Mouse (Mus musculus): ENCODE results near the gene Ap1m1.

The Ap1m1 gene

DNA sequence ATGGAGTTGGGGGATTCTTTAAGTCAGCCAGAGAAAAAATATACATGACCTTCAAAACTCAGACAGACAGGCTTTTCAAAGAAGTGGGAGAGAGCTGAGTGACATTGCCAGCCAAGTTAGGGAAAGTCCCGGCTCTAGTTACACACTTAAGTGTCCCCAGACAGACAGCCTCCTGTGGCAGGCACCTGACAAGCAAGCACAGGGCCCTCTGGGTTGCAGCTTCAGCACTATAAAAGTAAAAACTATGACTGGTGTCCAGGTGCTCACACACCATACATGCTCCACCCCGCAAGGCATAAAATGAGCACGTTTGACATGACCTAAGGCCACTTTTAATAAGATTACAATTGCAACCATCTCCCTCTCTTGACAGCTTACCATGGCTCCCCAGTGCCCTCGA lies 20.8 kb downstream of the Ap1m1 start:
- DNase-seq, result no peak

DNA sequence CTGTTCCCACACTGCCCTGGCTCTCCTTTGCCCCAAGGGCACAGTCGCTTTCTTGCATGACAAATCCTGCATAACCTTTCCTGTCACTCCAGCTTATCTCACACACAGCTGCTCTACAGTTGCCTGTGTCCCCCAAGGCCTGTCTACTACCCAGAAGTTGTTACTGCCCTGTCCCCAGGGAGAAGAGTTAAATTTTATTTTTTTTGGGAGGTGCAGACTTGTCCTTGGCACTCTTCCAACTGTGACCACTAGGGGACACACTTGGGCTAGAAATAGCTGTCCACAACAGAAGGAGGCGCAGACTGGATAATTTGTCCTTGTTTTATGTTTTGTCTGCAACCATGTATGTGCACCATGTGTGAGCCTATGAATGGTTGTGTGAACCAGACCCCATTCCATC lies 21.2 kb downstream of the Ap1m1 start:
- DNase-seq, result peak; percentile 68 to 79

DNA sequence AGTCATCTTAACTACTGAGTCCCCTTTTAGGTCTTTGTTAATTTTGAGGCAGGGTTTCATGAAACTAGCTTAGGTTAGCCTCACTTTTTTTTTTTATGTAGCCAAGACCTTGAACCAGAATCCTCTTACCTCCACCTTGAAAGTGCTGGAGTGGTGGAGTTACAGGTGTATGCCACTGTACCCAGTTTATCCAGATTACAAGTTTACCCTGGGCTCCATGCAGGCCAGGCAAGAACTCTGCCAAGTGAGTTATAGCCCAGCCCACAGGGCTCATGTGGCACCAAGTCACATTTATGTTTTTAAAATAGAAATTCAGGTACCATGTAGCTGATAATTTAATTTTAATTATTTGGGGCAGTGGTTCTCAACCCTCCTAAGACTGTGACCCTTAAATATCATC lies 21.6 kb downstream of the Ap1m1 start:
- DNase-seq, result no peak

DNA sequence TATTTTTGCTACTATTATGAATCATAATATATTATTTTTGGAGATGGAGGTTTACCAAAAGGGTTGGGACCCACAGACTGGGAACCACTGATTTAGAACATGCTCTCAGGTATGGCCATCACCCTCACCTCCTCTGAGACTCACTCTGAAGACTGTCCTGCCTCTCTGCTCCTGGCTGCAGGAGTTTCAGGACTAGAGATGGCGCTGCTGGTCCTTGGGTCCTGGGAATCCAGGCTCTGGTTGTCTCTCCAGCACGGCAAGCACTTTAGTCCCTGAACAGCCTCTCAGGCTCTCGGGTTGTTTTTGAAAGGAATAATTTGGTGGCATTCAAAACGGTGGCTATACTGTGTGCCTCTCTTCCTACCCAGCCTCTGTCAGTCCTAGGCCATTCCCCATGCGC lies 22.1 kb downstream of the Ap1m1 start:
- peak; percentile 32 to 35 for DNase-seq

DNA sequence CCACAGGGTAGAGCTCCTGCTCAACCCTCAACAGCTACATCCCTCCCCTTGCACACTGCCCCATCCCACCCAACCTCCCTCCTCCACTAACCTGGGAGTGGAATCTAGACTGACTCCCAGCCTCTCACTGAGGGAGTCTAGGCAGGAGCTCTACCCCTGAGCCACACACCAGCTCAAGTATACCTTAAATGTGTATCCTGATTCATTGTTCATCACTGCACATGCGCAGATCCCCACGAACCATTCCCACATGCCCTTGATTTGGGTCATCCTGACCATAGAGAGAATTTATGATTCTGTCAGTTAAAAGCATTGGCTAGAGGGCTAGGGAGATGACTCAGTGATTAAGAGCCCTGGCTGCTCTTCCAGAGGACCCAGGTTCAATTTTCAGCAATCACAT lies 22.9 kb downstream of the Ap1m1 start:
- DNase-seq, result no peak

DNA sequence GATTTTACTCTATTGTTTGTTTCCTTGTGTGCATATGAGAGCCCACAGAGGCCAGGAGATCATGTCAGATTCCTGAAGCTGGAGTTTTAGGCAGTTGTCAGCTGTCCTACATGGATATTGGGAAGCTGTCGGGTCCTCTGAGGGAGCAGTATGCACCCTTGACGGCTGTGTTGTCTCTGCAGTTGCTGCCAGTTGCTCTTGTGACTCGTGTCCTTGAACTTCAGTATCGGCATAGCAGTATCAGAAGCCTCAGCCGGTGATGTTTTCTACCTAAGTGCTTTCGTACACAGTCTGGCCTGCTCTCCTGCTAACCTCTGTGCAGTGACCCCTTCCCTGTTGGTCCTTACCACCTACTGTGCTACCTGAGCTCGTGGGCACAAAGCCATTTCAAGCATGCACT lies 23.6 kb downstream of the Ap1m1 start:
- no peak for DNase-seq

DNA sequence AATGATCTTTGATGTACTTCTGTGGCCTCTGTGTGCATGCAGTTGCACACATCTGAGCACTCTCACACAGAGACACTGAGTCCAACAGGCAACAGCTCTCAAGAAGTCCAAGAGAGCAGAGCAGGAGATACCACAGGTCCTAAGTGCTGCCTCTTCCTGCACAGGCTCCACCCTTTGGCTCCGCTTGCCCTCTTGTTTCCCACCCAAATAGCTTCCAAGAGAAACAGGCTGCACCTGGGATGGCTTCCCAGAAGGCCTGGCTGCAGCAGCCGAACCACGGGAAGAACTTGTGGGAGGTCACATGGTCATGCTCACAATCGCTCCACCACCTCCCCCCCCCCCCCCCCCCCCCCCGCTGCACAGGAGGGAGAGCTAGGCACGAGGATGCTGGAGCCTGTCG lies 25.5 kb downstream of the Ap1m1 start:
- no peak for DNase-seq

DNA sequence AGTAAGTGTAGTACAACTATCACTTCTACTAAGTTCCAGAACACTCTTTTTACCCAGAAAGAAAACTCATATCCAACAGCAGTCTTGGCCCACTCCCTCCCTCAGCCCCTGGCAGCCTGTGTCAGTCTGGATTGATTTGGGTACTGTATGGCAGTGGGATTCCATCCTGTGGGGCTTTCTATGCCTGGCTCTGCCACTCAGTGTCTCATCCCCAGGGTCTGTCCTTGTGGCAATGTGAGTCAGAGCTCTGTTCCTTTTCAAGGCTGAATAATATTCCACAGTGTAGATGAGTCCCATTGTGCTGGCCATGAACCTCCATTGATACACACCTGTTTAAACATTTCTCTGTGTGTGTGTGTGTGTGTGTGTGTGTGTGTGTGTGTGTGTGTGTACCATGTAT lies 26.9 kb downstream of the Ap1m1 start:
- no peak for DNase-seq

DNA sequence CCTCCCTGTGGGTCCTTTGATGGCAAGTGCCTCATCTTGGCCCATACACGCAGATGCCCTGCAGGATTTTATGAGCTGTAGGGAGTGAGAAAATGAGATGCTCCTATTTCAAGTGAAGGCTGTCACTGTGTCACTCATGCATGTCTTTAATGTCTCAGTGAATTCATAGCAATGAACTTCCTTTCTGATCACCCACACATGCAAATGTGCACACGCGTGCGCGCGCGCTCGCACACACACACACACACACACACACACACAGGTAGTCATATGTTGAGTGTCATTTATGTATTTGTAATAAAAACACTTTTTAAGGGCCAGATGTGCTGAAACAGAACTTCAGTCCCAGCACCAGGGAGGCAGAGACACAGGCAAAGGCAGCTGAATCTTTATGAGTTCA lies 27.3 kb downstream of the Ap1m1 start:
- no peak for DNase-seq

DNA sequence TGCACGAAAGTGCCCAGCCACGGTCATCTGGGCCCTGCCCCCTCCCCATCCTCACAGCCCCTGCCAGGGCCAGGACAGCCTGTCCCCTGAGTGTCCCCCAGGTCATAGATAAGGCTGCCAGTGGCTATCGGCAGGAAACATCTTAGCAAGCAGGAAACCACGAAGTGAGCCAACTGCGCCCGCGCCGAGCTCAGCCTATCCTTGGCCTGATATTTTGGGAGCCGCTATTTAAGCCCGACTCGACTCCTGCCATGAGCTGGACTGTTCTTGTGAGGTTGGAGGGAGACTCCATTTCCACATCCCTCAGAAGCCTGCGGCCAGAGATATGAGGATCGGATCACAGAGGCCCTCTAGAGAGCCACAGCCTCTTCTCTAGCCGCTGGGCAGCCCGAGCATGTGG lies 28.5 kb downstream of the Ap1m1 start:
- peak in 1 of 2 experiments; percentile 13 for DNase-seq

DNA sequence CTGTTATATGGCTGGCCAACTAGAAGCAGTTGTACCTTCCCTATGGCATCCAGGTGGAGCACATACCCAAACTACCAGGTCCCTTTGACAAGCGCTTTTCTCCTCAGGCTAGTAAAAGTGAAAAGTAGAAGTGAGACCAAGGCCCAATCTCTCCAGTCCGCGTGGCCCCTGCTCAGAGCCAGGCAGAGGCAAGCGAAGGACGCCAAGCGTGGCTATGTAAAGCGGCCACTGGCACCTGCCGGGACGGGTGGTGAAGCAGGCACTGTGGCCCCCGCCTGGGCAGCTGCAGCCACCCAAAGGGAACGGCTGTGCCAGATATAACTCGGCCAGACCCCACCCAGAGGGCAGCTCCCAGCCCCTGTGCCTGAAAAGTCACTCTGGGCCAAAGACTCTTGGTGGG lies 30.8 kb downstream of the Ap1m1 start:
- no peak for DNase-seq

DNA sequence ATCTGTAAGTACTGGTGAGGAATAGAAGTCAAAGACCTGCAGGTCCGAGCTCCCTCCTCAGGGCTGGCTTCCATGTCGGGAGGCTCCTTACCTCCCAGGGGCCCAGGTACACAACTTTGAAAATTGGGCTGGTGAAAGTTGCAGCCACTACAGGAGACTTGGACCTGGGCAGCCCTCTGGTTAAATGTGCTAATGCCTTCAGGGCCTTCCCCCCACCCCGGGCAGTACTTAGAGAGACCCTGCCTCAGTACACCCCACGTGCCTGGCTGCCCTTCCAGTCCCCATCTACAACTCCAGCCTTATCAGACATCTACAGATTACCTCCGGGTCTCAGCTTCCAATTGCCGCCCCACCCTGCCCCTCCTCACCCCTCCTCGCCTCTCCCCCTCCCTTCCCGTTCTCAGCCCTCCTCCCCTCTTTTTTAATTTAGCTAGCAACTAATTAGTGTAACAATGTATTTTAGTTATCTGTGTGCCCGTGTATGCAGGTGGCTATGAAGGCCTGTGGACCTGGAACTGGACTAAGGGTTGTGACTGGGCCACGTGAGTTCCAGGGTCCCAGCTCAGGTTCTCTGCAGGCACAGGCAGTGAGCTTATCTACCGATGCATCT lies 31.3 kb downstream of the Ap1m1 start:
- DNase-seq, result no peak

DNA sequence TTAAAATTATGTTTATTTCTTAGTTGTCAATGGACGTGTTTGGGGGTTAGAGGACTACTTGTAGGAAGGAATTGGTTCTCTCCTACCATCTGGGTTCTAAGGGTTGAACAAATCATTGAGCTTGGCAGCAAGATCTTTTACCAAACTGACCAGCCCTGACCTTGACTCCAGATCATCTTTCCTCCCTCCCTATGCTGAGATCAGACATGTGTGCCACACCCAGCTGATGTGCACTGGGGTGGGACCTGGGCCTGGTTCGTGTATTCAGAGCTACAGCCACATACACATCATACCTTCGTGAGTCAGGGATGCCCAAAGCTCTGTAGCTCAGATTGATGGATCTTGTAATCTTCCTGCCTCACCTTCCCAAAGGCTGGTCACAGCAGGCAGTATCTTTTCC lies 31.9 kb downstream of the Ap1m1 start:
- no peak for DNase-seq

DNA sequence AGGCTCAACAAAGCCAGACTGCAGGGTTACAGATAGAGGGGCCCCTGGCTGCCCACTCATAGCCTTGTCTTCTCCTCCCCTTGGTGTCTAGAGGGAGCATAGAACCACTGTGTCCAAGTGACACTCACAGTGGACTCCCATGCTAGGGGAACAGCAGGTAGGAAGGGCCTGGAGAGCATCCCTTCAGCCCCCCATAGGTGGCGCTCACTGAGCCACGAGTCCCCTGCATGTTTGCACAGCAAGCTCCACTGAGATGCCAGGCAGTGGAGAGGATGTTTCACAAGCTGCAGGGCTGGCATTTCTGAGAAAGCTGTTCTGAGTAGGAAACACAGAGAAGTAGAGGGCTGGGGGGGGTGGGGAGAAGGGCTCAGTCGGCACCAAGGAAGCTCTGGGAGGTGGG lies 32.5 kb downstream of the Ap1m1 start:
- DNase-seq, result peak; percentile 56 to 68

DNA sequence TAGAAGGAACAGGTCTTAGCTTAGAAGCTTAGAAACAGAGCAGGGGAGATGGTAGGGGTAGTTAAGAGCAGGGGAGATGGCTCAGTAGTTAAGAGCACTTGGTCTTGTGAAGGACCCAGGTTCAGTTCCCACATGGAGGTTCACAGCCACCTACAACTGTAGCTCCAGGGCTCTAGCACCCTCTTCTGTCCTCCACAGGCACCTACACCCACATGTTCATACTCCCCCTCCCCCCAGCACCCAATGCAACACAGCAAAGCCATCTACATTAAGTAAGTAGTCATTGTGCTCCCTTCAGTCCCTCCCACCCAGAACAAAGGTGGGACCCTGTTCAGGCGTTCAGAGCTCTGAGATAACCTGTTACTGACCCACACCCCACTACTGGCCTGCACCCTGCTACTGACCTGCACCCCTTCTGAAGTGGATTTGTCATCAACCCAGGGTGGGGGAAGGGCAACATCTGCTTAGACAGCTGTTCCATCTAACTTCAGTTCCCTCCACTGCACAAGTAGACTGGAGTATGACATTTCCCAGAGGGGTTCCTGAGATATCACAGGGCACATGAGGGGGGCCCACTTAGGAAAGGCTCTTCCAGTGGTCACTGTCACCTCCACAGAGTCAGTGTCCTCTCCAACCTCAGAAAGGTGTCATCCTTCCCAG lies 33.4 kb downstream of the Ap1m1 start:
- DNase-seq, result no peak

DNA sequence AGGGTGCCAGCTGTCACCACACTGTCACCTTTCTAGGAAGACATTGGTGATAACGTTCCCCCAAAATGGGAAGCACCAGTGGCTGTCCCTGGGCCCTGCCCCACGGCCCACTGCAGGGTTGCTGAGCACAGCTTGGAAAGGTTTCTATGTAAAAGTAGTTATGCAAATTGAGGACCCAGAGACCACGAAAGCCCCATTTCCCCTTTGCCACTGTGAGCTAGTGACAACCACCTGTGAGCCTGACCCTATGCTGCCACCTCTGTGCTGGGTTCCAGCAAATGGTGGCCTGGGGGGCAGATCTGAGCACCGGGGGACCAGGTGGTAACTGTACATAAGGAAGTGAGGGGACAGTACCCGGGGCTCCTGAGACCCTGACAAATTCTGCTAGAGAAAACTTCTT lies 34.0 kb downstream of the Ap1m1 start:
- DNase-seq, result no peak

DNA sequence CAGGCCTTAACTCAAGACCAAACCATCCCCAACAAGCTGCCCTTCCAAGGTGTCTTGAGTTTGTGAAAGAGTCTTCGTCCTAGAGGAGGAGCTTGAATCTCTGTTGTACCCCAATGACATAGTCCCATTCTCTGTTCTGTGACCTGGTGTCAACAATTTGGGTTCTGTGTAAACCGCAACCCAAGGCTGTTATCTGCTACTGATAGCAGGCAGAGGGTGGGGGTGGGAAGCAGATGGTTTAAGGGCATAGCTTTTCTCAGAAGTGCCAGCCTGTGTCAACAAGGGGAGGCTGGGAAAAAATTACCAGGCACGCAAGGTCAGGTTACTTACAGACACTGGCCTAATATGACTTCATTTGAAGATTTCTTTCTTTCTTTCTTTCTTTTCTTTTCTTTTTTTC lies 37.4 kb downstream of the Ap1m1 start:
- no peak for DNase-seq

DNA sequence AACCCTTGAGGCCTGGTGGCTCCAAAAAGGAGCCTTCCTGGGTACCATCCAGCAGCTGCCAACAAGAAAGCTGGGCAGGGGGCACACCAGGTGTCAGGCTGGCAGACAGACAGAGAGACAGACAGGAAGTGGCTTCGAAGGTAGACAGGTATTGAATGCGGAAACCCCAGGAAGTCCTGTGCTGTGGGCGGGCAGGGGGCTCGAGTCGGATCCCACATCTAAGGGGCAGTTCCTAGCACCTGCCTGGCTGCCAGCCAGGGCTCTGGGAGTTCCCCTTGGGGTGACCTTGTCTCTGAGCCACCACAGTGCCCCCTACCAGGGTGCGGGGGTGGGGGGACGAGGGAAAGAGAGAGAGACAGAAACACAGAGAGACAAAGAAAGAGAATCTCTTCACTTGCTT lies 39.3 kb downstream of the Ap1m1 start:
- no peak for DNase-seq

DNA sequence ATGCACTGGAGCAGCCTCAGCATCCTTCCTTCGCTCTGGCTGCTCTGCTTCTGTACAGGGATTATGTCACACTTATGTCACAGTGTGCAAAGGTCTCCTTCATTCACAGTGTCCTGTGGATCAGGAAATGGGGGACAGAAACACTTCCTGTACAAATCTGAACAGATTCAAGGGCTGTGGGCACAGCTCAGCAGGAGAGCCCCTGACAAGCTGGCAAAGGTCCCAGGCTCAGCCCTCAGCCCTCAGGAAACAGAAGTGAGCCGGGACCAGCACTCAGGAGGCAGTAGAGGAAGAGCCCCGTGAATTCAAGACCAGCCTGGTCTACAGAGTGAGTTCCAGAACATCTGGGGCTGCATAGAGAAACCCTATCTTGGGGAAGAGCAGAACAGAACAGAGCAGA lies 41.8 kb downstream of the Ap1m1 start:
- DNase-seq, result peak; percentile 68 to 71

DNA sequence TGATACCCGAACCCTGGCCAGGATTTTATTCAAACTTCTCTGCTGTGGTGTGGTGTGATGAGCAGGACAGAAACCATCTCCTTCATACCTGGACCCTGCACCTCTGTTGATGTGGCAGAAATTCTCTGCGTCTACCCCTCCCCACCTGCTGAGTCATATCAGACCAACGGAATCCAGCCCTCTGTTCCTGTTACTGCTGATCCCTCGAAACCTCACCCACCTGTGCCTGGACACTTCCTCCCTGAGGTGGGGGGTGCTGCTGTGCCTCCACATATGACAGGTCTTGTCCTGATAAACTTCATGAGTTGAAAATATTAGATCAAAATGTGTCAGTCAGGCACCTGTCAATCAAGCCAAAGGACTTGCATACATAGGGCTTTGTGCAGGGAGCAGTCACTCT lies 45.5 kb downstream of the Ap1m1 start:
- DNase-seq, result no peak

DNA sequence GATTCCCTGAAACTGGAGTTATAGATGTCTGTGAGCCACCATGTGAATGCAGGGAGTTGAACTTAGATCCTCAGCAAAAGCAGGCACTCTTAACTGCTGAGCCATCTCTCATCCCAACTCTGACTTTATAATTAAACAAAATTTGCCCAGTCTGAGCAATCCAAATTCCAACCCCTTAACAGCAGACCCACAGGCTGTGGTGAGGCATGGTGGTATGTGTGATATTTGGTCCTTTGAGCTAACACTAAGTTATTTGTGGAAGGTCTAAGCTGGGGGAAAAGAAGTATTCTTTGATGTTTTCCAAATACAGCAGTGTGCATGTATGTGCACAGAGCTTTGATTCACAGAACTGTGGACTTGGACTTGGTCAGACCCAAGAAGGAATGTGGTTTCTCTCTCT lies 49.2 kb downstream of the Ap1m1 start:
- no peak for DNase-seq

DNA sequence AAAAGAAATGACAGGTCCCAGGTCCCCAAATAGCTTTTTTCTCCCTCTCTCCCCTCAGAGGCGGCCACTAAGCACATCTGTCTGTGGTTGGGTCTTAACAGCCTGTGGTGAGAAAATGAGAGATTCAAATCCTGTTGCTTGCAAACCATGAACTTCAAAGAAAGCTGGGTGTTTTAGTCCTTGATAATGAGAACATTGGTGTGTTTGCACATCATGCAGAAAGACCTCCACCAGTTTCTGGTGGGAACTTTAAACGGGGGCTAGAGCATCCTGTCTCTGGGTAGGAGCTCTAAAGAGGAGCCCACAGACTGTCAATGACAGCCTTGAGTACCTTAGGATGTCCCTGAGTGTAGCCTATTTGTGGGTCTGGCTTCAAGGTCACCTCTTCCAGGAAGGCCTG lies 51.3 kb downstream of the Ap1m1 start:
- DNase-seq, result no peak

DNA sequence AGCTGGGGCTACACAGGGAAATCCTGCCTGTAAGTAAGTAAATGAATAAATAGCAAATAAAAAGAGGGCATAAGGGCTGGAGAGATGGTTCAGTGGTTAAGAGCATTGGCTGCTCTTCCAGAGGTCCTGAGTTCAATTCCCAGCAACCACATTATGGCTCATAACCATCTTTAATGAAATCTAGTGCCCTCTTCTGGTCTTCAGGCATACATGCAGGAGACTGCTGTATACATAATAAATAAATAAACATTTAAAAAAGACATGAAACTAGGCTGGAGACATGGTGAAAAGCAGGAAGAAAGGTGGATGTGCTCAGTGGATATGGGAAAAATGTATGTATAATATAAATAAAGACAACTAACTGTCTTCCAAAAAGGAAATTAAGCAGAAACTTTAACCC lies 53.5 kb downstream of the Ap1m1 start:
- no peak for DNase-seq

DNA sequence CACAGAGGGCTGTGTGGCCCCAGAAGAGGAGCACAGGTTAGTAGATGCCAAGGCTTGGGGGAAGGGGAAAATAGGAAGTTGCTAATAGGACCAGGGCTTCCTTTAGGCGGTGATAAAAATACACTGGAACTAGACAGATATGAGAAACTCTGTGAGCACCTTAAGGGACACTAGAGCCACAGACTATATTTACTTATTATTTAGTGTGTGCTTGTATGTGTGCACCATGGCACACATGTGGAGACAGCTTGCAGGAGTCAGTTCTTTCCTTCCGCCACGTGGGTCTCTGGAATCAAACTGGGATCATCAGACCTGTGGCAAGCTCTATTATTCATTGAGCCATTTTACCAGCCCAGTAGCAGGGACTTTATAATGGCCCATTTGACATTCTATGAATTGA lies 55.3 kb downstream of the Ap1m1 start:
- no peak for DNase-seq

DNA sequence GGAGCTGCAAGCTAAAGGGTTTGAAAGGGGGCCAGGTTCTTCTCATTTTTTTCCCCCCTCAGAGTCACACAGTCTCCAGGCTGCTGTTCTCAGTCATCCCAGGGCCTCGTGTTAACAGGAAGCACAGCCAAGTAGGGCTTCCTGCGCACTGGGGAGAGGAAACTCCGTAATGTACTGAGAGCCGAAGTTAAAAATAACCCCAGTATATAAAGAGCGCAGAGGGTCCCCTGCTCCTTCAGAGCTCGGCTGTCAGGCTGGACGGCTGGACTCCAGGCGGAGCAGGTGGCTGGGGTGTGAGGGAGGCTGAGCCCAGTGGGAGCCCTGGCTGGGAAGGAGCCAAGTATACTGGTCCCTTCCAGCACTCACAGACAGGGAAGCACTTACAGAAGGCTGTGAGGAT lies 55.9 kb downstream of the Ap1m1 start:
- DNase-seq, result peak; percentile 96 to 97
